ENCODE assay signal across 10 mouse cellular contexts in genomic region chr3:107741387-107741786, GRCm38 (mm10). TPM values are rescaled to one million over a fixed set of nuclear protein-coding genes. Genes with fewer than 3 reads are reported as not detected.
A peak's percentile ranks its signal among the peaks of the same experiment; 100 is the strongest.
DNase-seq lines count a peak whose midpoint lies in the region; ATAC-seq and TF ChIP-seq lines count a peak whose summit lies in the region.
"Had no signal": no experiment of that assay in that cellular context is flagged by ENCODE, and none has a peak within 500 bp of the region (broad histone marks: within the 10 kb centered on the region; RNA-seq: fewer than 3 reads in every experiment).

No protein-coding gene starts in this region.

- intact Hi-C loops in gastrocnemius, adult 2 months (cut with DNase I): no loop called here

- no peak for TF ChIP-seq CTCF in gastrocnemius, adult 2 months (IDR thresholded peaks at IDR 0.05)
- TF ChIP-seq CTCF in lung, embryonic 14.5 days (IDR thresholded peaks at IDR 0.05; ENCODE audit: low read depth): no peak
- no peak for TF ChIP-seq CTCF in hindbrain, postnatal 0 days (IDR thresholded peaks at IDR 0.05; ENCODE audit: low read depth)

- no peaks in the 10 kb centered on the region for H3K27me3 ChIP-seq in lung, embryonic 14.5 days (ENCODE audit: insufficient read depth, low read length)
- no peaks in the 10 kb centered on the region for H3K27me3 ChIP-seq in hindbrain, postnatal 0 days (ENCODE audit: insufficient read depth, low read length)
- H3K27me3 ChIP-seq in neural tube, embryonic 15.5 days (replicated peaks): no peaks in the 10 kb centered on the region
- H3K27me3 ChIP-seq: Patski had no signal

- H3K4me1 ChIP-seq in lung, embryonic 14.5 days (ENCODE audit: insufficient read depth): peaks cover 33% of the 10 kb centered on the region
- peaks cover 18% of the 10 kb centered on the region for H3K4me1 ChIP-seq in hindbrain, postnatal 0 days (ENCODE audit: insufficient read depth, low read length)
- peaks cover 25% of the 10 kb centered on the region for H3K4me1 ChIP-seq in neural tube, embryonic 15.5 days

- no peaks in the 10 kb centered on the region for H3K9me3 ChIP-seq in lung, embryonic 14.5 days (ENCODE audit: low read depth, low read length)
- no peaks in the 10 kb centered on the region for H3K9me3 ChIP-seq in hindbrain, postnatal 0 days (ENCODE audit: low read length)
- no peaks in the 10 kb centered on the region for H3K9me3 ChIP-seq in neural tube, embryonic 15.5 days (replicated peaks)

- DNase-seq in gastrocnemius, adult 2 months: no peak
- DNase-seq in gastrocnemius, adult 18-20 months (ENCODE audit: low spot score): no peak
- no peak for DNase-seq in lung, embryonic 14.5 days
- DNase-seq in lung, postnatal 14 days: no peak
- DNase-seq in hindbrain, postnatal 0 days (ENCODE audit: low spot score): no peak
- no peak for DNase-seq in cerebellum, adult 11 months
- DNase-seq in embryo, embryonic 10.5 days (ENCODE audit: low spot score): no peak
- DNase-seq: kidney, adult 8-10 months had no signal

- H3K27ac ChIP-seq in gastrocnemius, adult 2 months: peak overlapping the region; percentile 74
- peak overlapping the region; percentile 81 for H3K27ac ChIP-seq in lung, embryonic 14.5 days (ENCODE audit: low read depth)
- H3K27ac ChIP-seq in hindbrain, postnatal 0 days: peak overlapping the region; percentile 67; the same call in 1 of the 2 replicates
- peak overlapping the region; percentile 70 for H3K27ac ChIP-seq in neural tube, embryonic 15.5 days (replicated peaks)

- H3K4me2 ChIP-seq in lung, embryonic 14.5 days: no peak overlapping the region
- no peak overlapping the region for H3K4me2 ChIP-seq in hindbrain, postnatal 0 days (ENCODE audit: low read depth, low read length)
- H3K4me2 ChIP-seq in neural tube, embryonic 15.5 days: no peak overlapping the region

- ATAC-seq in lung, embryonic 14.5 days (ENCODE audit: insufficient read depth): no peak
- no peak for ATAC-seq in hindbrain, postnatal 0 days
- no peak for ATAC-seq in neural tube, embryonic 15.5 days (ENCODE audit: low FRiP score)

- H3K4me3 ChIP-seq in gastrocnemius, adult 2 months: no peak overlapping the region
- no peak overlapping the region for H3K4me3 ChIP-seq in lung, embryonic 14.5 days (ENCODE audit: low read depth, low read length)
- no peak overlapping the region for H3K4me3 ChIP-seq in hindbrain, postnatal 0 days (ENCODE audit: low read length)
- no peak overlapping the region for H3K4me3 ChIP-seq in neural tube, embryonic 15.5 days (replicated peaks)

- peaks cover 17% of the 10 kb centered on the region; the same call in 1 of the 2 replicates for H3K36me3 ChIP-seq in lung, embryonic 14.5 days (ENCODE audit: insufficient read depth)
- H3K36me3 ChIP-seq in hindbrain, postnatal 0 days (ENCODE audit: insufficient read depth, low read length): peaks cover 3% of the 10 kb centered on the region; the same call in 1 of the 2 replicates
- H3K36me3 ChIP-seq in neural tube, embryonic 15.5 days: no peaks in the 10 kb centered on the region

- no peak overlapping the region for H3K9ac ChIP-seq in lung, embryonic 14.5 days
- H3K9ac ChIP-seq in hindbrain, postnatal 0 days (replicated peaks; ENCODE audit: low read length): no peak overlapping the region
- no peak overlapping the region for H3K9ac ChIP-seq in neural tube, embryonic 15.5 days (replicated peaks)

RNA-seq across cellular contexts. Expression of gene Csf1, which starts 18.9 kb away (rescaled TPM):
- total RNA-seq in gastrocnemius, adult 2 months (2021): 1 to 10 TPM; 7.9 to 8.5 TPM
- 1 to 10 TPM; 6.6 to 8.4 TPM for total RNA-seq in gastrocnemius, adult 18-20 months (2021)
- polyA plus RNA-seq in lung, embryonic 14.5 days (2014; fragmentation: Nextera tagmentation; extraction: Ambion mirVana): 9.3 and 12.9 TPM in 2 replicates
- 13.1 and 15.1 TPM in 2 replicates for total RNA-seq in hindbrain, postnatal 0 days (2014; rRNA removed)
- 11.2 and 12.1 TPM in 2 replicates for polyA plus RNA-seq in hindbrain, postnatal 0 days (2015; fragmentation: Nextera tagmentation; extraction: Ambion mirVana)
- polyA plus RNA-seq in neural tube, embryonic 15.5 days (2015; fragmentation: Nextera tagmentation; extraction: Ambion mirVana): 7.8 and 8.4 TPM in 2 replicates

RNA-seq across cellular contexts. Expression of gene Ahcyl1, which starts 45.0 kb away (rescaled TPM):
- 10 to 100 TPM; 30.0 to 33.0 TPM for total RNA-seq in gastrocnemius, adult 2 months (2021)
- 10 to 100 TPM; 25.0 to 30.9 TPM for total RNA-seq in gastrocnemius, adult 18-20 months (2021)
- 106 and 107 TPM in 2 replicates for polyA plus RNA-seq in lung, embryonic 14.5 days (2014; fragmentation: Nextera tagmentation; extraction: Ambion mirVana)
- 54.2 and 55.3 TPM in 2 replicates for total RNA-seq in hindbrain, postnatal 0 days (2014; rRNA removed)
- polyA plus RNA-seq in hindbrain, postnatal 0 days (2015; fragmentation: Nextera tagmentation; extraction: Ambion mirVana): 122 and 132 TPM in 2 replicates
- polyA plus RNA-seq in neural tube, embryonic 15.5 days (2015; fragmentation: Nextera tagmentation; extraction: Ambion mirVana): 108 and 110 TPM in 2 replicates
